Mouse (Mus musculus) liver, adult 10 weeks (tissue): Measurements from ENCODE around the gene Trnp1. TPM values are rescaled to one million over a fixed set of nuclear protein-coding genes. Genes with fewer than 3 reads are reported as not detected.

Experiments
- polyA plus RNA-seq: library from polyadenylated mRNA; stranded (reverse); fragments of 350-450 nt; fragmentation: Illumina TruSeq; extraction: RNeasy Lipid Tissue Mini Kit (QIAGEN cat#74804); gene quantifications from one replicate; pipeline ENCODE4 v1.2.3, GENCODE M21; 2014; ENCODE audit warnings: low read depth, low replicate concordance

Gene Trnp1
- not detected for polyA plus RNA-seq

GRCm38 (mm10) chr4:133498160-133498724 is at the start of gene Trnp1:
TSS of gene Trnp1 (minus strand) at chr4:133498550.

GRCm38 (mm10) chr4:133545272-133546231 is 47.2 kb upstream of the Trnp1 start, which contains the start of gene Nudc:
TSS of gene Nudc (minus strand) at chr4:133545996.

GRCm38 (mm10) chr4:133518601-133519368 is 20.4 kb upstream of the Trnp1 start, which contains the start of gene Kdf1:
TSS of gene Kdf1 (plus strand) at chr4:133518963.

GRCm38 (mm10) chr4:133479458-133480184 is 18.7 kb downstream of the Trnp1 start, which contains the start of gene Tent5b:
TSS of gene Tent5b (plus strand) at chr4:133480132.

Other genes starting within 250 kb of the Trnp1 start
- not detected for gene Sytl1, start 235.4 kb downstream of the Trnp1 start, polyA plus RNA-seq
- gene Tmem222, start 220.8 kb downstream of the Trnp1 start, polyA plus RNA-seq, result 3.8 TPM
- 7.5 TPM for gene Wdtc1, start 145.1 kb downstream of the Trnp1 start, polyA plus RNA-seq
- 0.48 TPM for gene Slc9a1, start 128.8 kb downstream of the Trnp1 start, polyA plus RNA-seq
- not detected for gene Tent5b, start 18.4 kb downstream of the Trnp1 start, polyA plus RNA-seq
- not detected for gene Kdf1, start 20.4 kb upstream of the Trnp1 start, polyA plus RNA-seq
- gene Nudc, start 47.4 kb upstream of the Trnp1 start, polyA plus RNA-seq, result 16.6 TPM
- 4.4 TPM for gene Nr0b2, start 54.8 kb upstream of the Trnp1 start, polyA plus RNA-seq
- gene Gpatch3, start 76.2 kb upstream of the Trnp1 start, polyA plus RNA-seq, result not detected
- gene Gpn2, start 85.8 kb upstream of the Trnp1 start, polyA plus RNA-seq, result not detected
- gene Sfn, start 103.6 kb upstream of the Trnp1 start, polyA plus RNA-seq, result not detected
- 2.8 TPM for gene Zdhhc18, start 151.6 kb upstream of the Trnp1 start, polyA plus RNA-seq
- 2.4 TPM for gene Pigv, start 174.1 kb upstream of the Trnp1 start, polyA plus RNA-seq